Mouse (Mus musculus): ENCODE results near the gene Mpzl1. TPM values are rescaled to one million over a fixed set of nuclear protein-coding genes. Genes with fewer than 3 reads are reported as not detected.
A peak's percentile ranks its signal among the peaks of the same experiment; 100 is the strongest.

Gene Mpzl1
- polyA plus RNA-seq, 1 experiment from 2014 or later, result 119 TPM

- H3K27me3 ChIP-seq (ENCODE audit: poor library complexity, severe bottlenecking), result 0 out of 2 replicates have a peak, but pooled peaks cover 4% of the 10 kb centered on the region
- DNase-seq (ENCODE audit: extremely low spot score, low spot score), result no peak
- H3K27ac ChIP-seq, result no peak overlapping the region
- no peaks in the 10 kb centered on the region for H3K9me3 ChIP-seq
- H3K36me3 ChIP-seq (replicated peaks), result no peaks in the 10 kb centered on the region
- no peak overlapping the region for H3K4me3 ChIP-seq
- WGBS, result 70% methylated on average over 13 of the region's 13 CpGs
- peaks cover 24% of the 10 kb centered on the region for H3K4me1 ChIP-seq
Observed at GRCm38 (mm10) chr1:165667380-165667779, 33.0 kb upstream of the Mpzl1 start.

- Histone ChIP-seq H3K27ac (no peak overlapping the region), H3K36me3 (replicated peaks) (no peaks in the 10 kb centered on the region), H3K4me1 (peaks cover 28% of the 10 kb centered on the region), H3K4me3 (no peak overlapping the region), H3K27me3 (ENCODE audit: poor library complexity, severe bottlenecking) (peaks cover 4% of the 10 kb centered on the region; the same call in 1 of the 2 replicates), H3K9me3 (no peaks in the 10 kb centered on the region)
- DNase-seq (ENCODE audit: extremely low spot score, low spot score), result no peak
- WGBS, result 92% methylated on average over 6 of the region's 6 CpGs
Observed at GRCm38 (mm10) chr1:165666944-165667343, 32.6 kb upstream of the Mpzl1 start.

DNA sequence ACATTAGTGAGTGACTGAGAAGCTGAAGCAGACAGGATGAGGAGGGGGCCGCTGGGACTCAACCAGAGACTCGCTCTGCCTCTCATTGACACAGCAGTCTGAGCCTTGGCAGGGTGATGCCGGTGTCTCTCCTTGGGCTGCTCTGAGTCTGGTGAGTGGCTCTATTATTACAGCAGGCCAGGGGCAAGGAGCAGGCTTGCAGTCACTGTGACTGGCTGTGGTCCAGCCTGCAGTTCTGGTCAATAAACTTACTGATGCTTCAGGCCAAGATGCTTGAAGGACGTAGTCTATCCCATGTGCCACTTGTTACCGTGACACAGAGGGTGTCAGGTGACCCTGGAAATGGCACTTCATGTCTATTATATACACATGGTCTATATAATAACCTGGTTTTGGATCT is 31.4 kb upstream of the Mpzl1 start:
- Histone ChIP-seq H3K4me3 (no peak overlapping the region), H3K9me3 (no peaks in the 10 kb centered on the region), H3K36me3 (replicated peaks) (no peaks in the 10 kb centered on the region), H3K27me3 (ENCODE audit: poor library complexity, severe bottlenecking) (peaks cover 4% of the 10 kb centered on the region; the same call in 1 of the 2 replicates), H3K27ac (no peak overlapping the region), H3K4me1 (peaks cover 29% of the 10 kb centered on the region)
- no peak for DNase-seq (ENCODE audit: extremely low spot score, low spot score)
- WGBS, result 83% methylated on average over 5 of the region's 5 CpGs

GRCm38 (mm10) chr1:165663277-165663676 is 28.9 kb upstream of the Mpzl1 start:
- Histone ChIP-seq H3K27ac (peak overlapping the region; percentile 53), H3K9me3 (no peaks in the 10 kb centered on the region), H3K27me3 (ENCODE audit: poor library complexity, severe bottlenecking) (peaks cover 9% of the 10 kb centered on the region; the same call in 1 of the 2 replicates), H3K4me3 (no peak overlapping the region), H3K36me3 (replicated peaks) (no peaks in the 10 kb centered on the region), H3K4me1 (peaks cover 29% of the 10 kb centered on the region)
- WGBS, result 78% methylated on average over 16 of the region's 16 CpGs
- DNase-seq (ENCODE audit: extremely low spot score, low spot score), result no peak

GRCm38 (mm10) chr1:165662426-165663192 is 28.3 kb upstream of the Mpzl1 start:
- 58% methylated on average over 15 of the region's 15 CpGs for WGBS
- H3K27ac ChIP-seq, result peak overlapping the region; percentile 53
- H3K36me3 ChIP-seq (replicated peaks), result no peaks in the 10 kb centered on the region
- peaks cover 9% of the 10 kb centered on the region; the same call in 1 of the 2 replicates for H3K27me3 ChIP-seq (ENCODE audit: poor library complexity, severe bottlenecking)
- no peaks in the 10 kb centered on the region for H3K9me3 ChIP-seq
- DNase-seq (ENCODE audit: extremely low spot score, low spot score), result no peak
- H3K4me3 ChIP-seq, result no peak overlapping the region
- H3K4me1 ChIP-seq, result peaks cover 26% of the 10 kb centered on the region

- Histone ChIP-seq H3K4me3 (no peak overlapping the region), H3K36me3 (replicated peaks) (no peaks in the 10 kb centered on the region), H3K27ac (0 out of 2 replicates have a peak overlapping the region, but pooled peaks have one; percentile 3), H3K27me3 (ENCODE audit: poor library complexity, severe bottlenecking) (peaks cover 9% of the 10 kb centered on the region; the same call in 1 of the 2 replicates), H3K4me1 (peaks cover 26% of the 10 kb centered on the region), H3K9me3 (no peaks in the 10 kb centered on the region)
- WGBS, result 85% methylated on average over 6 of the region's 6 CpGs
- DNase-seq (ENCODE audit: extremely low spot score, low spot score), result no peak
Observed at GRCm38 (mm10) chr1:165661725-165662124, 27.4 kb upstream of the Mpzl1 start.

DNA sequence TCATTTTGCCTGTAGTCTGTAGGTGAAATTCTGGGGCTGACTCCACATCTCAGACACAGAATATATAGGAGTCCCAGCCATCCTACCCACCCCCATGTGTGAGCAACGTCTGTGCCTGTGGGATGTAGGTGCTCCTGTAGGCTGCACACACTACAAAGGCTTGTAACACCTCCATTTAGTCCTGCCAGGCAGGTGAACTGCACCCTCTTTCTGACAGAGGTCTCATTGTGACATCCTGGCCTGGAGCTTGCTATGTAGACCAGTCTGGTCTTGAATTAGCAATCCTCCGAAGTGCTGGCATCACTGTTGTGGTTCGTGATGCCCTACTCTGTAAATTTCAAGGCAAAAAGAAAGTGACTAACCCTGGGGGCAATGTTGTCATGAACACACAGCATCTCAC is 26.9 kb upstream of the Mpzl1 start:
- Histone ChIP-seq H3K4me3 (no peak overlapping the region), H3K36me3 (replicated peaks) (no peaks in the 10 kb centered on the region), H3K4me1 (peaks cover 26% of the 10 kb centered on the region), H3K27ac (no peak overlapping the region), H3K27me3 (ENCODE audit: poor library complexity, severe bottlenecking) (peaks cover 9% of the 10 kb centered on the region; the same call in 1 of the 2 replicates), H3K9me3 (no peaks in the 10 kb centered on the region)
- 62% methylated on average over 3 of the region's 3 CpGs for WGBS
- no peak for DNase-seq (ENCODE audit: extremely low spot score, low spot score)

DNA sequence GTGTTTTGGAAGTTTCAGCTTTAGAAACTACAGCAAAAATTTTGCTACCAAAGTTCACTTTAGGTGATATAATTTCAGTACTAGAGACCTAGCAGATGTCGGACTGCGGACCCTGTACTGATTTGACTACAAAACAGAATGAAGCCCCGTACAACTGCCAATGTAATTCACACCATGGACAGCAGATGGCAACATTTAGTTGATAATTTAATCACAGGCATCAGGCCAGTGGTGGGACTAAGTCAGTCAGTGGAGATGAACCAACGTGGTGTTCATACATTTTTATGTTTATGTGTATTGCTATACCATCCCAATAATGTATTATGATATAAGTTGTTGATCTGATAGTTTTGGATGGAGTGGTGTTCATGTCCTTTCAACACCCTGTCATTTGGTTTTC is 26.4 kb upstream of the Mpzl1 start:
- Histone ChIP-seq H3K36me3 (replicated peaks) (no peaks in the 10 kb centered on the region), H3K4me3 (no peak overlapping the region), H3K9me3 (no peaks in the 10 kb centered on the region), H3K27ac (no peak overlapping the region), H3K4me1 (peaks cover 26% of the 10 kb centered on the region), H3K27me3 (ENCODE audit: poor library complexity, severe bottlenecking) (peaks cover 9% of the 10 kb centered on the region; the same call in 1 of the 2 replicates)
- 22% methylated on average over 4 of the region's 4 CpGs for WGBS
- peak; percentile 55 for DNase-seq (ENCODE audit: extremely low spot score, low spot score)

GRCm38 (mm10) chr1:165658602-165659001 is 24.3 kb upstream of the Mpzl1 start:
- 38% methylated on average over 5 of the region's 5 CpGs for WGBS
- Histone ChIP-seq H3K36me3 (replicated peaks) (no peaks in the 10 kb centered on the region), H3K4me1 (peaks cover 20% of the 10 kb centered on the region), H3K4me3 (no peak overlapping the region), H3K9me3 (no peaks in the 10 kb centered on the region), H3K27ac (no peak overlapping the region), H3K27me3 (ENCODE audit: poor library complexity, severe bottlenecking) (peaks cover 9% of the 10 kb centered on the region; the same call in 1 of the 2 replicates)
- peak; percentile 75 for DNase-seq (ENCODE audit: extremely low spot score, low spot score)

DNA sequence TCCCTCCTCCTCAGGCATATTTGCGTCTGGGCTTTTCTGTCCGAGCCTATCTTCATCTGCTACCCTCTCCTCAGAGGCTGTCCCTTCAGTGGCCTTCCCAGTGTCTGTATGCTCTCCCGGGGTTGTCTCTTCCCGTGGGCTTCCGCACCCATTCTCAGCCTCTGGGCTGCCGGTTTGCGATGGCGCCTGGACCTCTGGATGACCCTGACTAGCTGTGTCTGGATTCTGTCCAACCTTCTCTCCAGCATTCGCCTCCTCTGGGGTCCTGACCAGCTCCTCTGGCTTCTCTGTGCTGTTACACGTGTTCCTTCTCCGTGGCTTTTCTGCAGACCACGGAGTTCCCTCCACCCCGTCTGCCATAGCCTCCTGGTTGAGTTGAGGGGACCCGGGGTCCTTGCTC is 21.1 kb upstream of the Mpzl1 start:
- DNase-seq (ENCODE audit: extremely low spot score, low spot score), result no peak
- Histone ChIP-seq H3K27me3 (ENCODE audit: poor library complexity, severe bottlenecking) (peaks cover 5% of the 10 kb centered on the region; the same call in 1 of the 2 replicates), H3K9me3 (no peaks in the 10 kb centered on the region), H3K4me3 (no peak overlapping the region), H3K27ac (no peak overlapping the region), H3K36me3 (replicated peaks) (no peaks in the 10 kb centered on the region), H3K4me1 (0 out of 2 replicates have a peak, but pooled peaks cover 10% of the 10 kb centered on the region)
- 90% methylated on average over 14 of the region's 14 CpGs for WGBS

GRCm38 (mm10) chr1:165655022-165655421 is 20.7 kb upstream of the Mpzl1 start:
- Histone ChIP-seq H3K4me3 (no peak overlapping the region), H3K36me3 (replicated peaks) (no peaks in the 10 kb centered on the region), H3K9me3 (no peaks in the 10 kb centered on the region), H3K4me1 (0 out of 2 replicates have a peak, but pooled peaks cover 10% of the 10 kb centered on the region), H3K27me3 (ENCODE audit: poor library complexity, severe bottlenecking) (peaks cover under 1% of the 10 kb centered on the region; the same call in 1 of the 2 replicates), H3K27ac (no peak overlapping the region)
- WGBS, result 71% methylated on average over 6 of the region's 6 CpGs
- no peak for DNase-seq (ENCODE audit: extremely low spot score, low spot score)

DNA sequence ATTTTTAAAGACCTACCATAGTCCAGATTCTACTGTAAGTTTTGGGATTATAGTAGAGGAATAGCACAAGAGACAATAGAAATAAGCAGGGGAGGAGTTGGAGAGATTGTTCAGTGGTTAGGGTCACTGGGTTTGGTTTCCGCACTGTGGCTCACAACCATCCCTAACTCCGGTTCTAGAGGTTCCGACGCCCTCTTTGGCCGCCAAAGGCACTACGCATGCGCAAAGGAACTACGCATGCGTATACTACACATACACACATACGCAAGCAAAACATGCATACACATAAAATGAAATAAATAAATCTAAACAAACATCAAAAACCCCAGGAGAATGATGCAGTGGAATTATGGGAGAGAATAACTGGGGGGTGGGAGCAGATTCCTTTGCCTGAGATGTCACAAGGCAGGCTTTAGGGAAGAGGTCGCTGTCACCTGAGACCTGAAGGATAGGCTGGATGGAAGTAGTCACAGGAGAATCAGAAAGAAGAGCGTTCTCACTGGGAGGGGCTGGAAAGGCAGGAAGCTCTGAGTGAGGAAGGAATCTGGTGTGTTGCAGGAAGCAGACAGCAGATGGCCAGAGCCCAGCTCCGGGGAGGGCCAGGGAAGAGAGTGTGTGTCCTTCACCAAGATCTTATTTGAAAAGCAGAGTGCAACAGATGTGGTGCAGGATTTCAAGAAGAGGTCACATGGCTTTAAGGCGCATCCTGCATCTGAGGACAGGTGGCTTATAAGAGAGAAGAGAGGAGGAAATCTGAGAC is 19.0 kb upstream of the Mpzl1 start:
- no peaks in the 10 kb centered on the region for H3K9me3 ChIP-seq
- no peak overlapping the region for H3K27ac ChIP-seq
- no peaks in the 10 kb centered on the region for H3K36me3 ChIP-seq (replicated peaks)
- H3K4me3 ChIP-seq, result no peak overlapping the region
- 0 out of 2 replicates have a peak, but pooled peaks cover 10% of the 10 kb centered on the region for H3K4me1 ChIP-seq
- no peak for DNase-seq (ENCODE audit: extremely low spot score, low spot score)
- 88% methylated on average over 14 of the region's 14 CpGs for WGBS
- no peaks in the 10 kb centered on the region for H3K27me3 ChIP-seq (ENCODE audit: poor library complexity, severe bottlenecking)

DNA sequence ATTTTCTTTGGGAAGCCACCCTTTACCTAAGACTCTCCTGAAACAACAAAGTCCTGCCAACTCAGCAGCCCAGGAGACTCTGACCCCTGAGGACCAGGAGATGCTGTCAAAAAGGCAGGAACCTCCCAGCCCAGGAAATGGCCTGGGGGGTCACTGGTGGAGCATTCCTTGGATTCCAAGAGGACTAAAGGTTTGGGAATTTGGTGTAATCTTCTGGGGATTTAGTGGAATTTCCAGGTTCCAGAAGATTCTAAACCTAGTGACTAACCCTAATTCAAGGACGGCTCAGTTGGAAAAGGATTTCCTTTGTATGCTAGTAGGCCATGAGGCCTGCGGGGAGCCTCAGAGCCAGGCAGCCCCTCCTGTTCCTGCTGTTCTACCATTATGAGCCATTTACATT is 18.2 kb upstream of the Mpzl1 start:
- DNase-seq (ENCODE audit: extremely low spot score, low spot score), result no peak
- 68% methylated on average over 2 of the region's 2 CpGs for WGBS
- Histone ChIP-seq H3K27ac (no peak overlapping the region), H3K9me3 (no peaks in the 10 kb centered on the region), H3K27me3 (ENCODE audit: poor library complexity, severe bottlenecking) (no peaks in the 10 kb centered on the region), H3K4me3 (no peak overlapping the region), H3K36me3 (replicated peaks) (no peaks in the 10 kb centered on the region), H3K4me1 (0 out of 2 replicates have a peak, but pooled peaks cover 10% of the 10 kb centered on the region)

Measured in forebrain, embryonic 10.5 days (tissue).